ENCODE assay signal across 8 mouse cellular contexts in genomic region chr2:91682850-91683249, GRCm38 (mm10). TPM values are rescaled to one million over a fixed set of nuclear protein-coding genes. Genes with fewer than 3 reads are reported as not detected.
DNase-seq lines count a peak whose midpoint lies in the region; ATAC-seq and TF ChIP-seq lines count a peak whose summit lies in the region.

No protein-coding gene starts in this region.

- WGBS in forebrain, postnatal 0 days: 51% methylated on average over 4 of the region's 4 CpGs
- whole genome bisulfite sequencing in forebrain, embryonic 13.5 days: 64% methylated on average over 4 of the region's 4 CpGs

- DNase-seq in forebrain, postnatal 0 days: peak; percentile 71
- peak; percentile 15 to 22 for DNase-seq in B cell, adult 2 months
- peak; percentile 56 for DNase-seq in c-Kit-positive CD71-negative TER-119-negative erythroid progenitor cells, embryonic 14.5 days (ENCODE audit: low read depth)
- DNase-seq in gastrocnemius, postnatal 10 days: peak; percentile 37
- DNase-seq in layer of hippocampus, postnatal 36 days: peak; percentile 29 to 43
- no peak for DNase-seq in yolk sac, embryonic 10.5 days (ENCODE audit: low spot score)

- no peaks in the 10 kb centered on the region for H3K27me3 ChIP-seq in forebrain, postnatal 0 days (ENCODE audit: insufficient read depth, low read length)
- H3K27me3 ChIP-seq in forebrain, embryonic 13.5 days: no peaks in the 10 kb centered on the region

- H3K4me1 ChIP-seq in forebrain, postnatal 0 days (ENCODE audit: insufficient read depth): no peaks in the 10 kb centered on the region
- no peaks in the 10 kb centered on the region for H3K4me1 ChIP-seq in forebrain, embryonic 13.5 days

- H3K27ac ChIP-seq in forebrain, postnatal 0 days (ENCODE audit: low read depth, low read length): no peak overlapping the region
- no peak overlapping the region for H3K27ac ChIP-seq in forebrain, embryonic 13.5 days

- no peak overlapping the region for H3K9ac ChIP-seq in forebrain, postnatal 0 days
- no peak overlapping the region for H3K9ac ChIP-seq in forebrain, embryonic 13.5 days

- ATAC-seq in forebrain, postnatal 0 days: peak; percentile 82
- no peak for ATAC-seq in forebrain, embryonic 13.5 days
- peak; percentile 79 for ATAC-seq in megakaryocyte-erythroid progenitor cell, adult 5-6 weeks (replicated peaks; ENCODE audit: low FRiP score, low TSS enrichment, poor library complexity, severe bottlenecking)

- H3K4me2 ChIP-seq in forebrain, postnatal 0 days (ENCODE audit: low read depth): no peak overlapping the region
- no peak overlapping the region for H3K4me2 ChIP-seq in forebrain, embryonic 13.5 days

- H3K4me3 ChIP-seq in forebrain, postnatal 0 days (ENCODE audit: low read depth, low read length): no peak overlapping the region
- no peak overlapping the region for H3K4me3 ChIP-seq in forebrain, embryonic 13.5 days

- H3K36me3 ChIP-seq in forebrain, postnatal 0 days (ENCODE audit: insufficient read depth): peaks cover 76% of the 10 kb centered on the region
- peaks cover 92% of the 10 kb centered on the region for H3K36me3 ChIP-seq in forebrain, embryonic 13.5 days (ENCODE audit: poor library complexity, severe bottlenecking)

- no peaks in the 10 kb centered on the region for H3K9me3 ChIP-seq in forebrain, postnatal 0 days (ENCODE audit: low read length)
- no peaks in the 10 kb centered on the region for H3K9me3 ChIP-seq in forebrain, embryonic 13.5 days (replicated peaks)

- TF ChIP-seq CTCF in forebrain, postnatal 0 days (IDR thresholded peaks at IDR 0.05; ENCODE audit: low read depth): peak; percentile 61

RNA-seq across cellular contexts. Expression of gene Atg13, which starts 27.5 kb away (rescaled TPM):
- 16.2 and 28.9 TPM in 2 replicates for total RNA-seq in forebrain, postnatal 0 days (2014; rRNA removed)
- 29.8 and 29.9 TPM in 2 replicates for polyA plus RNA-seq in forebrain, postnatal 0 days (2015; fragmentation: Nextera tagmentation; extraction: Ambion mirVana)
- polyA plus RNA-seq in forebrain, embryonic 13.5 days (2015; fragmentation: Nextera tagmentation; extraction: Ambion mirVana): 29.4 and 33.0 TPM in 2 replicates
- total RNA-seq in gastrocnemius, postnatal 10 days (2021): 10 to 100 TPM; 22.2 to 23.7 TPM
- total RNA-seq in layer of hippocampus, postnatal 36 days (2021): 10 to 100 TPM; 74.0 to 74.4 TPM
- 16.3 and 22.0 TPM in 2 replicates for total RNA-seq in megakaryocyte-erythroid progenitor cell, adult 5-6 weeks (2014; fragmentation: Nextera tagmentation)
- total RNA-seq in megakaryocyte-erythroid progenitor cell, adult 5-6 weeks (2017): 7.7 and 10.1 TPM in 2 replicates

RNA-seq across cellular contexts. Expression of gene Harbi1, which starts 27.8 kb away (rescaled TPM):
- 13.9 TPM in 2 replicates for total RNA-seq in forebrain, postnatal 0 days (2014; rRNA removed)
- polyA plus RNA-seq in forebrain, postnatal 0 days (2015; fragmentation: Nextera tagmentation; extraction: Ambion mirVana): 8.3 and 13.2 TPM in 2 replicates
- 21.2 and 22.0 TPM in 2 replicates for polyA plus RNA-seq in forebrain, embryonic 13.5 days (2015; fragmentation: Nextera tagmentation; extraction: Ambion mirVana)
- total RNA-seq in gastrocnemius, postnatal 10 days (2021): 1 to 10 TPM; 4.4 TPM
- total RNA-seq in layer of hippocampus, postnatal 36 days (2021): 1 to 10 TPM; 7.1 to 7.3 TPM
- 6.6 and 8.4 TPM in 2 replicates for total RNA-seq in megakaryocyte-erythroid progenitor cell, adult 5-6 weeks (2014; fragmentation: Nextera tagmentation)
- 10.6 and 15.9 TPM in 2 replicates for total RNA-seq in megakaryocyte-erythroid progenitor cell, adult 5-6 weeks (2017)

RNA-seq across cellular contexts. Expression of gene Arhgap1, which starts 33.2 kb away (rescaled TPM):
- total RNA-seq in forebrain, postnatal 0 days (2014; rRNA removed): 81.5 and 104 TPM in 2 replicates
- 107 and 111 TPM in 2 replicates for polyA plus RNA-seq in forebrain, postnatal 0 days (2015; fragmentation: Nextera tagmentation; extraction: Ambion mirVana)
- polyA plus RNA-seq in forebrain, embryonic 13.5 days (2015; fragmentation: Nextera tagmentation; extraction: Ambion mirVana): 69.0 and 76.0 TPM in 2 replicates
- 10 to 100 TPM; 23.6 to 28.1 TPM for total RNA-seq in gastrocnemius, postnatal 10 days (2021)
- 10 to 100 TPM; 55.7 to 65.1 TPM for total RNA-seq in layer of hippocampus, postnatal 36 days (2021)
- 42.7 and 48.6 TPM in 2 replicates for total RNA-seq in megakaryocyte-erythroid progenitor cell, adult 5-6 weeks (2014; fragmentation: Nextera tagmentation)
- 25.8 and 38.7 TPM in 2 replicates for total RNA-seq in megakaryocyte-erythroid progenitor cell, adult 5-6 weeks (2017)

RNA-seq across cellular contexts. Expression of gene Zfp408, which starts 33.3 kb away (rescaled TPM):
- total RNA-seq in forebrain, postnatal 0 days (2014; rRNA removed): 18.5 and 30.7 TPM in 2 replicates
- polyA plus RNA-seq in forebrain, postnatal 0 days (2015; fragmentation: Nextera tagmentation; extraction: Ambion mirVana): 6.2 and 8.7 TPM in 2 replicates
- 13.0 and 14.6 TPM in 2 replicates for polyA plus RNA-seq in forebrain, embryonic 13.5 days (2015; fragmentation: Nextera tagmentation; extraction: Ambion mirVana)
- 1 to 10 TPM; 5.9 to 6.4 TPM for total RNA-seq in gastrocnemius, postnatal 10 days (2021)
- total RNA-seq in layer of hippocampus, postnatal 36 days (2021): 10 to 100 TPM; 10.8 to 10.9 TPM
- total RNA-seq in megakaryocyte-erythroid progenitor cell, adult 5-6 weeks (2014; fragmentation: Nextera tagmentation): 17.5 and 18.0 TPM in 2 replicates
- total RNA-seq in megakaryocyte-erythroid progenitor cell, adult 5-6 weeks (2017): 4.9 and 6.7 TPM in 2 replicates

RNA-seq across cellular contexts. Expression of gene F2, which starts 46.6 kb away (rescaled TPM):
- 0.15 TPM in 1 of 2 replicates, not detected in the other for total RNA-seq in forebrain, postnatal 0 days (2014; rRNA removed)
- polyA plus RNA-seq in forebrain, postnatal 0 days (2015; fragmentation: Nextera tagmentation; extraction: Ambion mirVana): 0.14 TPM in 1 of 2 replicates, not detected in the other
- 0.10 and 0.43 TPM in 2 replicates for polyA plus RNA-seq in forebrain, embryonic 13.5 days (2015; fragmentation: Nextera tagmentation; extraction: Ambion mirVana)
- total RNA-seq in gastrocnemius, postnatal 10 days (2021): 1 to 10 TPM in 1 of 2 experiments, under 1 TPM in 1; 0.16 to 1.1 TPM
- under 1 TPM in 1 of 2 experiments, not detected in 1; 0.18 TPM for total RNA-seq in layer of hippocampus, postnatal 36 days (2021)
- total RNA-seq in megakaryocyte-erythroid progenitor cell, adult 5-6 weeks (2014; fragmentation: Nextera tagmentation): 0.52 and 0.83 TPM in 2 replicates
- total RNA-seq in megakaryocyte-erythroid progenitor cell, adult 5-6 weeks (2017): 0.61 TPM in 1 of 2 replicates, not detected in the other
